Mouse (Mus musculus) erythroblast, adult 5-6 weeks (primary cell): ENCODE results near the gene Rln1. TPM values are rescaled to one million over a fixed set of nuclear protein-coding genes. Genes with fewer than 3 reads are reported as not detected.

Source experiments
- ATAC-seq: replicated peaks from 2 replicates; pipeline ENCODE4 v1.8.0; 2016; ENCODE audit warnings: moderate number of reproducible peaks, mild to moderate bottlenecking, moderate TSS enrichment, inconsistent platforms; ENCODE audit not compliant: poor library complexity, low FRiP score, severe bottlenecking
- total RNA-seq, 2 experiments: library from RNA; stranded (forward) in 1 of 2; stranded (reverse) in 1 of 2; fragments of 150-400 nt in 1 of 2; fragments of 200-764, 138-1000 nt in 1 of 2; gene quantifications; 2 replicates each; pipeline versions ENCODE4 v1.2.3 to v1.2.4; 2015 to 2017; ENCODE audit warnings: low replicate concordance in 2 of 2

Rln1 gene
- total RNA-seq (2015; ENCODE audit: low replicate concordance) = not detected in 2 replicates
- not detected in 2 replicates for total RNA-seq (2017; ENCODE audit: low replicate concordance)

DNA sequence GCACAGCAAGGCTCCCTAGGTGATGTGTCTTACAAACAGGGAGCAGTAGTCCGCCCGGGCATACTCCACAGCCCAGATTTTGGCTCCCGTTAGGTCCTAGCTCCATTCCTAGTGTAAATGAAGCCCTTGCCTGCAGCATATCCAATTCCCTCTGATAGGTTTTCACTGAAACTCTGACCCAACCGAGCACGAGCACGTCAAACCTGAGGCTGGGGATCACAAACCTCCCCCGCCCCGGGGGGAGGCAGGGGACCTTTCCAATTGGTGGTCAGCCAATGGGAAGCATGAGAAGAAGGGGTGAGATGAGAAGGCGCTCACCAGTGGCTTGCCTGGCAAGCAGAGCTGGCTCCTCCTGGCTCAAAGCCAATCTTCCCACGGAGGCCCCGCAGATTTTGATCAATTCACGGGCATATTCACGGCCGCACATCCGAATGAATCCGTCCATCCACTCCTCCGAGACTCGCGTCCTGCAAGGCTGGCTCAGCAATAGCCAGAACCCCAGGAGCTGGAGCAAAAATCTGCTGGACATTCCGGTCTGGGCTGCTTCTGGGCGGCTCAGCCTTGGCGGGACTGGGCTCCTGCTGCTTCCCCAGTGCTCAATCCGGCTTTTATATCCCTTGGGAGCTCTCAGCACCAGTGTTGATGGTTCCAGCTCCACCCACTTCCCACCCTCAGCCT is at the start of gene Rln1:
TSS of gene Rln1 (minus strand) at position 603 of the 678 bp plus-strand sequence.
- 0 out of 2 replicates have a peak, but pooled peaks have one; percentile 46 for ATAC-seq

DNA sequence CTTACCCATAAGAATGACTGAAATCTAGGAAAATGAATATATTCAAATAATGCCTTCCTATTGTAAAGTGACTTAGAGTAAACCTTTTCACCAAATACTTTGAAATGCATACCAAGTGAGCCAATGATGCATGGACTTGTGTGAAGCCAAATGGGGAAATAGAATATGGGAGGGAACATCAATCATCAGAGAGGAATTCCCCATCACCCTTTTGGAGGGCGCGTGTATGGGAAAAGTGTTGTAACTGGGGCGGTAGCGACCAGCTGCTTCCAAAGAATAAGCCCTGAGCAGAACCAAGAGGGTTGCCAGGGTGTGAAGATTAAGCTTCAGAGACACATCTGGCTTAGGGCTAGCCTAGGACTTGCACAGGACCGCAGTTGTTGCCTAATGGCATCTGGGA is 48.9 kb upstream of the Rln1 start:
- ATAC-seq = no peak

DNA sequence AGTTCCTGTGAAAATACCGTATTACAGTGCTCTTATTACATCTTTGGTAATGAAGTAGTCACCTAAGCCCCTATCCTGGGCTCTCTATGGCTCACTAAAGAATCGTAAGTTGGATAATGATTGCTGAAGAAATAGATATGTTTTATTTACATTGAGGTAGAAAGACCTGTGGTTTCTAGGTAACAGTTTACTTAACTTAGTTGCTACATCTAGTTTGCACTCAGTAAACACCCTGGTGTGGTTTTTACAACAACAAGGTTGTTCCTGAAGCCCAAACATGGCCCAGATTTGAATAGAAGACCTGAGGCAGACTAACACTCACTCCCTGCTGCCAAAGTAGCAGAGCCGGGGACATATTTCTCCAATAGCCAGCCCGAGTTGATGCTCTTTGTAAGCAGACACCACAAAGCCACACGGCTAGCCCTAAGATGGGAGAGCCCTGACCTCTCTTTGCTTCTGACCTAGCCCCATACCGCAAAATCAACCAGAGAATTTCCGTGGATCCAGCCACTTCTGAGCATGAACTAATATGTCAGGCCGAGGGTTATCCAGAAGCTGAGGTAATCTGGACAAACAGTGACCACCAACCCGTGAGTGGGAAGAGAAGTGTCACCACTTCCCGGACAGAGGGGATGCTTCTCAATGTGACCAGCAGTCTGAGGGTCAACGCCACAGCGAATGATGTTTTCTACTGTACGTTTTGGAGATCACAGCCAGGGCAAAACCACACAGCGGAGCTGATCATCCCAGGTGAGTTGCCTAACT is 45.6 kb upstream of the Rln1 start:
- no peak for ATAC-seq

DNA sequence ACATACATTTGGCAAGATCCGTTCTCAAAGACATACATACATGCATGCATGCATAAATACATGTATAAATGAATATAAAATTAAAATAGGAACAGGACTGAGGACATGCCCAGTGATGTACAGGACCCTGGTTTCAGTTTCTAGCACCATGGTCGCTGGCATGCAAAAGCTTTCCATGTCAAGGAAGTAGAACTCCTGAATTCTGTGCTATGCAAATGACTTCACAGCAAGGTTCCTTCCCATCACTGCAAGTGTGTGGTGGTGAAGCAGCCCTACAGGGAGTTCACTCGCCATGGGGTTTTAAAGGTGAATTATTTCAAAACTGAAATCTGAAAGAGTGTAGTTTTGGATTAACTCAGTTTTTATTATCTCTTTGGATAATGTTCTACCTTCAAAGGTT is 41.9 kb upstream of the Rln1 start:
- no peak for ATAC-seq

DNA sequence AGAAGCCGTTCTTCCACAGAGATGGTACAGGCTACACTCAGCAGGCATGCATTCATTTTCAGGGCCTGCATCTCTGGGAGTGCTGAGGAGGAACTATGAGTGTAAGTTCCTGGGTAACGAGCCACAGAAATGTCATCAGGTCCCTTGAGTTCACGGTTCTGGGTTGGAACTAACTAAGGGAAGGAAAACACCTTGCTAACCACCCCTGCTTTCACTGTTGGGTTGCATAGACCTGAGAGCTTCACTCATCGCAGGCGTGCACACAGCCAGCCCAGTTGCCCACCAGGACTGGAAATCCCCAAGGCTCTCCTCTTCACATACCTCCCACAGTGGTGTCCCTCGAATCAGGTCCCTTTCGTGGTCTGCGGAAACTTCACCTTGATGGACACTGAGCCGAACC is 40.5 kb upstream of the Rln1 start:
- ATAC-seq = no peak

DNA sequence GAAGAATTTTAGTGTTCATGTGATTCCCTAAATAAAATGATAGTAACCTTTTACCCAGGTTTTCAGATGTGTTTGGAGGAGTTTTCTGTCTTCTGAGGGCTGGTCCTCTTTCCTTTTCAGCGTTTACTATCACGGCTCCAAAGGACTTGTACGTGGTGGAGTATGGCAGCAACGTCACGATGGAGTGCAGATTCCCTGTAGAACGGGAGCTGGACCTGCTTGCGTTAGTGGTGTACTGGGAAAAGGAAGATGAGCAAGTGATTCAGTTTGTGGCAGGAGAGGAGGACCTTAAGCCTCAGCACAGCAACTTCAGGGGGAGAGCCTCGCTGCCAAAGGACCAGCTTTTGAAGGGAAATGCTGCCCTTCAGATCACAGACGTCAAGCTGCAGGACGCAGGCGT is 39.0 kb upstream of the Rln1 start:
- ATAC-seq = no peak

DNA sequence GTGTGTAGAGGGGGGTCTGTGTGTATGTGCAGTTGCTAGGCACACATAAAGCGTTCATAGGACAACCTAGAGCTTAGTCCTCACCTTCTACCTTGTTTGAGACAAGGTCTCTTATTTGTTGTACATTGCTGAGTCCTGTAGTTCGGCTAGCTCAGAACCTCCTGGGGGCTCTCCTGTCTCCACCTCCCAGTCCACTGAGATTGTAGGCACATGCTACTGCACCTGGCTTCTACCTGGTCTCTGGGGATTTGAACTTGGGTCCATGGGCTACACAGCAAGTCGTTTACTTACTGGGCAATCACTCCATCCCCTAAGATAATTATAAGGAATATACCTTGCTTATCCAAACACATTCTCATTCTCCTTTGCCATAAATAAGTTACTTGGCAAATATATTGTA is 38.2 kb upstream of the Rln1 start:
- ATAC-seq = no peak

DNA sequence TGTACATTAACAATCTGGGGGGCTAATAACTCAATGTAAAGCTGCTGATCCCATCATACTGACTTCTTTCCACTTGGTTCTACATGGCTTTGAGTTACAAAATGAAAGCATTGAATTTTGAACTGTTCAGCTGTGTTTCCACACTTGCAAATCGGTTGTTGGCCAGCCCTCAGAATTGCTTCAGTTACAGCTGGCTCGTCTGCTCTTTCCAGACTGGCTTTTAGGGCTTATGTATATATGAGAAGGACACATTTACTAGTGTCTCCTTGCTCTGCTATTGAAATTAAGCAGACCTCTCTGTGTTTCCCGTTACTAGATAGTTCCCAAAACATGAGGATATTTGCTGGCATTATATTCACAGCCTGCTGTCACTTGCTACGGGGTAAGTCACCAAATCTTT is 37.7 kb upstream of the Rln1 start:
- no peak for ATAC-seq

DNA sequence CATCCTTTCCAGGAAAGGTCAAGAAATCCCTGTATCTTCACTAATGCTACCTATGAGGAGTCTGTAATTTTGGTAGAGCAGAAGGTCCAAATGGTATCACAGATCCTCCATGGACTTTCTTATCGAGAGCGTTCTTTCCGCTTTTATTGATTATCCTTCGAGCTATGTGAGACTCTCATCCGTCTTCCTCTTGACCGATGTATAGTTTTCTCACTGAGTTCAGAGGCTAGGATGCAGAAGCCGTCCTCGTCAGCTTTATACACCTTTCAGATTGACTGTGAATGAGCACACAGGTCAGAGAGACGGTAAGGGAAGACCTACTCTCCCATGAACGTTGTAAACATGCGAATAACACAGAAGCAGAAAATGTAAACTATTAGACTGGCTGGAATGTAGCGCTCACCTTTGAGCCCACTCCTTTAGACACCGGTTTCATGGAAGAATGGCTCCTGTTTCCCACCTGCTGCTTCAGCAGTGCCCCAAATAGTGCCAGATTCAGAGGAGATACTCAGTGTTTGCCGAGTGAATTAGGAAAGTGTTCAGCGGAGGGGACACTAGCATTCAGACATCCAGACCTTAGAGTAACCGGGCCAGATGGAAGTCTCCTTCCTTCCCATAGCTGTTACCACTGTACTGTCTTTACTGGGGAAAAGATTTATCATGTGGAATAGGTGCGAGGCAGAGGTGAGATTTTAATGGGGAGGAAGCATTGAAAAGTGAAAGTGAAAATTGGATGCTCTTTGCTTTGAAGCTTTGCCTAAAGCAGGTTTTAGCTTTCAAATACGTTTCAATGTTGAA is 37.0 kb upstream of the Rln1 start:
- no peak for ATAC-seq

DNA sequence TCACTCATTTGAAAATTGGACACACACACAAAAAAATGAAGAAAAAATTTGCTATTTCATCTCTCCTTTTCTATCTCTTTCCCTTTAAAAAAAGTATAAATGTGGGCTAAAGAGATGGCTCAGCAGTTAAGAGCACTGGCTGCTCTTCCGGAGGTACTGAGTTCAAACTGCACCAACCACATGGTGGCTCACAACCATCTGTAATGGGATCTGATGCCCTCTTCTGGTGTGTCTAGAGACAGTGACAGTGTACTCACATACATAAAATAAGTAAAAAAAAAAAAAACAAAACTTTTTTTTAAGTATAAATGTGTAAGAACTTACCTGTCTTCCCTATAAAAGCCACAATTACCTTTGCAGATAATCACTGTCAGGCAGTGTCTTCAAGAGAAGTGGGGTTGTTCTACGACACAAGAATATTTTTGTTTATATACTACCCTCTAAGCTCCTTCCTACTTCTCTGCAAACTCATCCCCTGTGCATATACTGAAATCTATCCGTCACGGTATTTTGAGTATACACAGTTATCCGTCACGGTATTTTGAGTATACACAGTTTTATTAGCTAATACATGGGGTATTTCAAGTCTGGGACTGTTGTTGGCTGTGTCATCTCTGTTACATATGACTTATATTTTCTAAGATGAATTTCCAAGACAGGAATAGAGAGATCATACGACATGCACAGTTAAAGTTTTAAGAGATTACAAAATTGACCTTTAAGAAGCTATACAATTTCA is 36.2 kb upstream of the Rln1 start:
- no peak for ATAC-seq

DNA sequence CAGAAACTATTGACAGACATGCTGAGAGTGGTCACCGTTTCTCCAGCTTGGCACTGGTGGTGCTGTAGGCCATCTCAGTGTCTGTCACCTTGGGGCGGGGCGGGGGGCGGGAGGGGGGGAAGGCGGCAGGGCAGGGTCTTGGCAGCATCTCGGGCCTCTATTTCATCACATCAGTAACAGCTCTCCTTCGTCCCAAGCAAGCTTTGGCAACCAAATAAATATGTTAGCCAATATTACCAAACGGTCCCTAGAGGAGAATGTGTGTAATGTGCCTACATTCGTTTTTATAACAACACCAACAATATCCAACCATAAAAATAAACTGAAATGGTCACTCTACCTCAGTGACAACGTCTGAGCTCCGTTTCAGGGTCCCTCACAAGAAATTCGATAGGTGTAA is 35.6 kb upstream of the Rln1 start:
- no peak for ATAC-seq

DNA sequence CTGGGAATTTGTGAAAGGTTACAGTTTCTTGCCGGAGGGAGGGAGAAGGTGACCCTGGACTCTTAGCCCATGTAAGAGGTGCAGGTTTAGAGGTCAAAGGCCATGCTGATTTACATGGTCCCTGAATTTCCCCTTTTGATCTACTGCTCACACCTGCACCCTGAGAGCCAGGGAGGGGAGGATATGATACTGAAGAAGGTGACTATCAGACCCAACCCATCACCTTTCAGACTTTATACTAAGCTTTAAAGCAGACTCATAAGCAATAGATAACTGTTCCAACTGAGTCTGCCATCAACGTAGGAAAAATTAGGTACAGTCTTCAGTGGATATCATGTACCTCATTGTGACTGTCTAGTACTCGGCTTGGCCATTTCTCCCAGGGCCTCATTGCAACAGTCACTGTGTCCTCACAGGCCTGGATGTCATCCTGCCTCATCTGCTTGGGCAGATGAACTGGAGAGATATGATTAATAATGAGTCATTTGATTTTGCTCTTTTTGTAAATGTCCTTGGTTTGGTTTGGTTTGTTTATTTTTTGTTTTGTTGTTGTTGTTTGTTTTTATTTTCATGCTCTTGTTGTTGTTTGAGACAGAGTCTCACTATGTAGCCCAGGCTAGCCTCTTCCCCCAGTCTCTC is 34.3 kb upstream of the Rln1 start:
- no peak for ATAC-seq

DNA sequence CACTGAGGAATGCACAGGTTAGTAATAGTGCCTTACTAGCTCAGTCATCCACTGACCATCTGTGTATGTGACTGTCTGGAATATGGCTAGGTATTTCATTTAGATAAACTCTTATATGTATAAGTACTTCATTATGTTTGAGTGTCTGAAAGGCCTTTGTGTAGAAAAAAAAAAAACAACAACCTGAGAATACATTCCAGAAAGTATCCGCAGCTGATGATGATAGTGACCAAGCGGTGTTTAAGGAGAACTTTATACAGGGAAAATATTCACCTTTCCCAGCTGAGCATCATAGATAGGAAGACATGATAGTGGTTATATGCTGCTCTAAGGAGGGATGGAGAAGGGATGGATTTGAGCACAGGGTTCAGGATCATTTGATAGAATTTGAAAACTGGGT is 33.6 kb upstream of the Rln1 start:
- ATAC-seq = no peak

DNA sequence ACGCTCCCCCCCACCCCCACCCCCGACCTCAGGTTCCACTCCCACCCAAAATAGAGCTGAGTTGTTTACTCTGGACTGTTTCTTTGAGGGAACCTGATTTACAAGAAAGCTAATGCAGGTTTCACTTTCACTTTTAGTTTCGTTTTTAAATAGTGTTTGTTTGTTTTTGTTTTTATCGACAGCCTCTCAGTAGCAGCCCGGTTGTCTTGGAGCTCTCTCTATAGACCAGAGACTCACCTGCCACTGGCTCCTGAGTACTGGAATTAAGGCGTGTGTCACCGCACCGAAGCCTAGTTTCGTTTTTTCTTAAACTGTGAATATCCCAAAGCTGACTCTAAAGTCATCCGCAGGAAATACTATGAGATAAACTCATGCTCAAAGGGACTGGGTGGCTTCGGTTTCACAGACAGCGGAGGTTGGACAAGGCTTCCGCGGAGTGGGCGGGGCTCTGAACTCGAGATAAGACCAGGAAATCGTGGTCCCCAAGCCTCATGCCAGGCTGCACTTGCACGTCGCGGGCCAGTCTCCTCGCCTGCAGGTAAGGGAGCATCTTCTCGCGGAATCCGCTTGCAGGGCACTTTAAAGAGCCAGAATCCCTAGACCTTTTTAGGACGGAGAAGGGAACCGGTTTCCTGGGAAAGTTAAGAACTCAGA is 32.6 kb upstream of the Rln1 start, which contains the start of the genes Plgrkt and Cd274:
TSS of gene Plgrkt (minus strand) at position 422 of the 654 bp plus-strand sequence.
TSS of gene Cd274 (plus strand) at position 487 of the 654 bp plus-strand sequence.
- ATAC-seq = peak; percentile 96

DNA sequence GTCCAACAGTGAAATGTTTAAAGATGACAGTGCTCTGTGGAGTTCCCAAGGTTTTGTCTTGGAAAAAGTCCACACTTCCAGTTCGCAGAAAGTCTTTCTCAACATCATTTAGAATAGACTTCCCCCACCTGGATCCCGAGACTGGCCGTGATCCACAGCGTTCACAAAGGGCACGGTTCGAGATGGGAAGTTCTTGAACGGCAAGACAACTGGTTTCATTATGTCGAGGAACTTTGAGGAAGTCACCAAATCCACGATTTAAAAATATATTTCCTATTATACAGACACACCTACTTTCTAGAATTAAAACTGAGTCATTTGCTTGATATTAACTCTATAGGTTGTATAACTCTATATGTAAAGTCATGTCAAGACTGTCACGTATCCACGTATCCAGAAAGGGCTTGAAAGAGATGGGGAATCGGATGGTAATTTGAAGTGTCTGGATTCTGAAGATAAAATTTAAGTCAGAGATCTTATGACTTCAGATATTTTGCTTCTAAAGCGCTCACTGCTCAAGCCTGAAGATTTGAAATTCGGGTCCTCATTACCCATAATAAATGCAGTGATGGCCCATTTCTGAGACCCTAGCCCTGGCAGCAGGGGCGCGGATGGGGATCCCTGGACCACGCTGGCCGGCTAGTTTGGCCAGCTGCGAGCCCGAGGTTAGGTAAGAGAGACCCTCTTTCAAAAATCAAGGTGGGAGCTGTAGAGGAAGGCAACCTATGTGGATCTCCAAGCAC is 31.9 kb upstream of the Rln1 start:
- ATAC-seq = no peak

DNA sequence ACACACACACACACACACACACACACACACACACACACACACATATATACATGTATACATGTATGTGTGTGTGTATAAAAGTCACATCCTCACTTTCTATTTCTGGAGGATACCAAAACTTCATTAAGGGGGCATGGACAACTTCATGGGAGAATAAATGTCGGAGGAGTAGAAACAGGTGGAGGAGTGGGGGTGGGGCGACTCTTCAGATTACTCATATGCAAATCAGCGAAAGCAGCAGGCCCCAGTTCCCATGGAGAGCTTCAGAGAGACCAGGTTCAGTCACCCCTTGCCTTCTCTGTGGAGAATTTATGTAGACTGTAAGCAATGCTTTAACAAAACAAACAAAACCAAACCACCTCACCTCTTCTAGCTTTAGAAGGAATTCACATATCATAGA is 30.6 kb upstream of the Rln1 start:
- ATAC-seq = no peak

DNA sequence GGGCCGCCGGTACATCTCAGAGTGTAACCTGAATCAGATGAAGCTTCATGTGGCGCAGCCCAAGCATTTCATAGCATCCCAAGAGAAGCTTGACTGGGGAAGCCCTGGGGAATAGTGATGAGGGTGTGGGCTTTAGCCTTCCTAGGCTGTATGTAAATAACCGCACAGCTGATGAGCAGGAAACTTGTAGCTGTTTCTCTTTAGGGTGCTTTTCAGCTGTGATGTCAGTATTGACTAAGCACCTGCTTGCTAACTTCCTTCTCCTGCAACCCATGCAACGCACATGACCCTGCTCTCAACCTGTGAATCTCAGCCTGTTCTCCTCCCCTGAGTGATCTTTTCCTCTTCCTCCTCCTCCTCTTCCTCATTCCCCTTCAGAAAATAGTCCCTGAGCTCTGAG is 29.6 kb upstream of the Rln1 start:
- no peak for ATAC-seq

DNA sequence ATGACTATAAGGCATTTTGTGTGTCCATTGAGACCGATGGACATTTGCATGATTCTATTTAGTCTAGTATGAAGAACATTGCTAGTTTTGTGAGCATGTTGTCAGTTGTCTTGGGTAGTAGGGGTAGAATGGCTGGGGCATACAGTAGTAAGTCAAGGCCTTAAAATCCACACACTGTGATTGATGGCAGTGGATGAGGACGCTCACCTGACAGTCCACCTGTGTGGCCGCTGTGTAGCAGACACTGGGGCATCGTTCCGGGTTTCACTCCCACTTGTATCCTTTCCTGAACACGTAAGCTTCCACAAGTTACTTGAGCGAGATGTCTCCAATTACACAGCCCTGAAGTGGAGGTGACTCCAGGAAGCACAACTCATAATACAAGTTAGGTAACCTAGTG is 29.1 kb upstream of the Rln1 start:
- ATAC-seq = no peak
